Mouse (Mus musculus) T-cell, adult 2 months (primary cell): ENCODE measurements around the gene Cldnd2.
"Not testable (repeated sequence)": the region's sequence is repeated elsewhere in the genome, so short reads cannot be mapped to it uniquely, and the experiment has no call there.

Experiments
- DNase-seq: peaks from one replicate; pipeline ENCODE4 v3.0.0; 2022; ENCODE audit warnings: low spot score

The Cldnd2 gene

GRCm38 (mm10) chr7:43440482-43440881, at the start of gene Cldnd2:
TSS of gene Cldnd2 (plus strand) at chr7:43440782.
- no peak for DNase-seq

DNA sequence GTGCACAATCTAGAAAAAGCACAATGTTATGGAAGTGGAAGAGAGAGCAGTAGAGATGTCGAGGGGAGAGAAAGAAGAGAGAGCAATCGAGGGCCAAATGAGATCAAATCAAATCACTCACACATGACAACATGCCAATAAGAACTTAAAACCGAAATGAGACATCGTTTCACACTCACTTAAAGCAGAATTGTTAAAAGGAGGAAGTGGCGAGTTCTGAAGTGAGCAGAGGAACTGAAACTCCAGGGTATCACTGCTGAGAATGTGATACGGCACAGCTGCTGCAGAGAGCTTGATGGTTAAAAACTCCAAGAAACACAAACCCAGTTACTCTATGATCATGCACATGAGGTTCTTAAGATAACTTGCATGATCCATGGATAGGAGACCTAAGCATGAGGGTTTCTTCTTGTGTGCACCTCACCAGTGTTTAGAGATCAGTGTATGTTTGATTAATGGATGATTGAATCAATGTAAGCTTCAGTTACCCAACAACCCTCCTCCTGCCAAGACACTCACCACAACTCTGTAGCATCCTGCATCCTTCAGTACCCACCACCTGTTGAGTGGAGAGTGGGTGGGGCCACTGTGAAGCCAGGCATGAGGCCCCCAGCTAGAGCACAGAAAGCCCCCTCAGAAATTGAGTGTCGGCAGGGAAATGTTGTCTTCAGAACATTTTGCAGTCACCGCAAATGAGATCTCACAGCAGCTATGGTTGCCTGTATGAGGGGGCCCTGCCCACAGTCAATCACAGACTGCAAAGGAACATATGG, 48.0 kb upstream of the Cldnd2 start:
- no peak for DNase-seq

GRCm38 (mm10) chr7:43399501-43399900, 41.1 kb upstream of the Cldnd2 start:
- DNase-seq, result no peak

- no peak for DNase-seq
Observed at GRCm38 (mm10) chr7:43402718-43403117, 37.9 kb upstream of the Cldnd2 start.

GRCm38 (mm10) chr7:43407573-43407972, 33.0 kb upstream of the Cldnd2 start:
- no peak for DNase-seq

- no peak for DNase-seq
Observed at GRCm38 (mm10) chr7:43408131-43408553, 32.4 kb upstream of the Cldnd2 start, which contains the start of gene Siglecg. TSS of gene Siglecg (plus strand) at chr7:43408204.

- DNase-seq, result no peak
Observed at GRCm38 (mm10) chr7:43409084-43409483, 31.5 kb upstream of the Cldnd2 start.

DNA sequence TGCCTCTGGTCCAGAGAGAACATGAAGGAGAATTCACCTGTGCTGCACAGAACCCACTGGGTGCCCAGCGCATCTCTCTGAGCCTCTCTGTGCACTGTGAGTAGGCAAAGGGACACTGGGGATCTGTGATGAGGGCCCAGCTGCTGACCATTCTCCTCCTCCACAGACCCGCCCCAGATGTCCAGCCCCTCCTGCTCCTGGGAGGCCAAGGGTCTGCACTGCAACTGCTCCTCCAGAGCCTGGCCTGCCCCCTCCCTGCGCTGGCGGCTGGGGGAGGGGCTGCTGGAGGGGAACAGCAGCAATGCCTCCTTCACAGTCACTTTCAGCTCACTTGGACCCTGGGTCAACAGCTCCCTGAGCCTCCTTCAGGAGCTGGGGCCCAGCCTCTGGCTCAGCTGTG, 28.9 kb upstream of the Cldnd2 start:
- DNase-seq, result not testable (repeated sequence)

DNA sequence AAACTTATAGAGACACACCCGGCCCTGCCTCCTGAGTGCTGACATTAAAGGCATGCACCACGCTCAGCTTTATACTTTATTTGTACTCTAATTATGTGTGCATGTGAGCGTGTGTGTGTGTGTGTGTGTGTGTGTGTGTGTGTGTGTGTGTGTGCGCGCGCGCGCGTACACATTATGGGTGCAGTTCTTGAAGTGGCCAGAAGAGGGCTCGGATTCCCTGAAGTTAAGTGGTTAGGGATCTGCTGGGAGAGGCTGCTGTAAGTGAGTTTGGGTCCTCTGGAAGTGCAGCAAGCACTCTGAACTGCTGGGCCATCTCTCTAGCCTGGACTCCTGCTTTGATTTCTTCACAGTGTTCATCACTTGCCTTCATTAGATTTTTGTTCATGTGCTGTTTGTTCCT, 23.3 kb upstream of the Cldnd2 start:
- no peak for DNase-seq

- DNase-seq, result peak; percentile 74
Observed at GRCm38 (mm10) chr7:43422995-43423617, 17.5 kb upstream of the Cldnd2 start.

DNA sequence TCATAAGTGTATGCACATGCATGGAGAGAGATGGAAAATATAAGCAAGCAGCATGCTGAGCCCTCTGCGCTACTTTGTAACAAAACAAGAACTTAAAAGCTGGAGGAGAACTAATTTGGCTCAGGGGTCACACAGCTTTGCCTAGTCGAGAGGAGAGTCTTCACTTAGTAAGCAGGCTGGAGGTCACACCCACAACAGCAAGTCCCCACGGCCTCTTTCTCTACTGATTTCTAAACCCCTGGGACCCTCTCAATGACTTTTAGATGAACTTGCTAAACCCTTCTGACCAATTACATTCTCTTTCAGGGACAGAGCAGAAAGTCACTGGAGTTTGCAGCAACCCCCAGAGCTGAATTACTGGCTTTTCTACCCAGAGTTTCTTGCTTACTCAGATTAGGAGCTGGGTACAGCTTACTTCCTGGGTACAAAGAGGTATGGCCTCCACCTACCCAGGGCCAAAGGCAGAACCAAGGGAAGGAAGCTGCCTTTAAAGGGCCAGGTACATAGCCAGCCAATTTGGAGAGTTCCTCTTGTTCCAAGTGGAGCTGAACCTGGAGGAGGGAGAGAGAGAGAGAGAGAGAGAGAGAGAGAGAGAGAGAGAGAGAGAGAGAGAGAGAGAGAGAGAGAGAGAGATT, 16.5 kb upstream of the Cldnd2 start:
- no peak for DNase-seq

- no peak for DNase-seq
Observed at GRCm38 (mm10) chr7:43427406-43427805, 13.2 kb upstream of the Cldnd2 start, which contains the start of gene Lim2. TSS of gene Lim2 (plus strand) at chr7:43427670.

GRCm38 (mm10) chr7:43429500-43429899, 11.1 kb upstream of the Cldnd2 start:
- no peak for DNase-seq

GRCm38 (mm10) chr7:43432891-43433290, 7.7 kb upstream of the Cldnd2 start:
- no peak for DNase-seq

- DNase-seq, result no peak
Observed at GRCm38 (mm10) chr7:43434676-43435075, 5.9 kb upstream of the Cldnd2 start.

- peak; percentile 48 for DNase-seq
Observed at GRCm38 (mm10) chr7:43436341-43437255, 4.0 kb upstream of the Cldnd2 start, which contains the start of gene Nkg7. TSS of gene Nkg7 (plus strand) at chr7:43437073.

DNA sequence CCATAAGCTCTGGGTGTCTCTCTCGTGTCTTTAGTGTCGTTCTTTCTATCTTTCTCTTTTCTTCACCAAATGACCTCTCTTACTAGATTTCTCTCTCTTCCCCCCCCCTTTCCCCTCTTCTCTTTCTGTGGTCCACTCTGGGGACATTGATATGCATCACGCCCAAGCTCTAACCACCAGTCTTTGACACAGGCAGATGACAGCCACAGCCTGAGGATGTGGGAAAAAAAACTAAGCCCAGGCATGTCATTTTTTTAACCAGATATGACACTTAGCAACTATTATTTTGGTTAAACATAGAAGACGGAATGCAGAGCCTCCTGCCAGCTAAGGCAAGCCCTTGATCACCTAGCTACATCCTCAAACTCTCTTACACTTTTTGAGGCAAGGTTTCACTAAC, 2.0 kb upstream of the Cldnd2 start:
- DNase-seq, result peak; percentile 63

- no peak for DNase-seq
Observed at GRCm38 (mm10) chr7:43441071-43441470, 489 bp downstream of the Cldnd2 start.

- no peak for DNase-seq
Observed at GRCm38 (mm10) chr7:43442684-43443083, 2.1 kb downstream of the Cldnd2 start.

- peak; percentile 66 for DNase-seq
Observed at GRCm38 (mm10) chr7:43443126-43443916, 2.7 kb downstream of the Cldnd2 start.

DNA sequence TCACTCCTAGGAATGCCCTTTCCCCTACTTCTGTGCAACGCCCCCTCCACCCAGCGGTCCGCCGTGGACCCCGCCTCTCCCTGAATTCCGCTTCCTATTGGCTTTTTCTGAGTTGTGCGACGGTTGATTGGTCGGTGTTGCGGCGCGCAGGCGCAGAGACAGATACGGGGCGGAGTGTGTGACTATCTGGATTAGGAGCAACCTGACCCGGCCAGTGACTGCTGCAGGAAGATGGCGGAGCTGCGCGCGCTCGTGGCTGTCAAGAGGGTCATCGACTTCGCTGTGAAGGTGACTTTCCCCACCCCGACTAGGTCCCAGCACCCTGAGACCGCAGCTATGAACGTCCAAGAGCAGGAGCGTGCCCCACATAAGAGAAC, 3.3 kb downstream of the Cldnd2 start, which contains the start of the genes Etfb and Gm45233:
TSS of gene Etfb (plus strand) at position 167 of the 377 bp plus-strand sequence.
TSS of gene Gm45233 (plus strand) at position 212 of the 377 bp plus-strand sequence.
- peak; percentile 87 for DNase-seq
